In genomic region chr2:144270507-144271420, GRCm38 (mm10) we compare ENCODE assay signal across 1 mouse cellular context.
A peak's percentile ranks its signal among the peaks of the same experiment; 100 is the strongest.
TF ChIP-seq lines count a peak whose summit lies in the region.

Gene Mgme1 (plus strand): TSS chr2:144270663.
Gene Snx5 (minus strand): TSS chr2:144270906.

TF ChIP-seq in CH12.LX, 34 proteins besides CTCF, POLR2A, EP300 and RAD21 (continued from another document):
- TF ChIP-seq ZKSCAN1 (IDR thresholded peaks at IDR 0.05; ENCODE audit: borderline replicate concordance, low read depth, low read length) (no peak), MEF2A (IDR thresholded peaks at IDR 0.05; ENCODE audit: borderline replicate concordance, low read depth, low read length) (0 out of 2 replicates have a peak, but pooled peaks have one; percentile 56), SMC3 (IDR thresholded peaks at IDR 0.05; ENCODE audit: low read depth, low read length) (no peak), UBTF (IDR thresholded peaks at IDR 0.05; ENCODE audit: low read depth, low read length) (peak; percentile 86), CHD1 (IDR thresholded peaks at IDR 0.05; ENCODE audit: low read depth, low read length) (peak; percentile 86), JUN (IDR thresholded peaks at IDR 0.05; ENCODE audit: insufficient read depth, low read depth, low read length) (no peak; the same call in 1 of the 2 replicates), RCOR1 (conservative IDR thresholded peaks at IDR 0.05; ENCODE audit: low read depth, low read length) (no peak), MAZ (IDR thresholded peaks at IDR 0.05; ENCODE audit: low read depth, low read length) (peak; percentile 70; the same call in 1 of the 2 replicates), IRF4 (IDR thresholded peaks at IDR 0.05; ENCODE audit: low read depth, low read length) (peak; percentile 75), USF1 (IDR thresholded peaks at IDR 0.05; ENCODE audit: low read depth, low read length) (no peak; the same call in 1 of the 2 replicates), MYC (IDR thresholded peaks at IDR 0.05; ENCODE audit: low read depth, low read length) (peak; percentile 93), SIN3A (IDR thresholded peaks at IDR 0.05; ENCODE audit: low read length) (peak; percentile 95), TBP (conservative IDR thresholded peaks at IDR 0.05; ENCODE audit: low read depth, low read length) (peak; percentile 94), CHD2 (IDR thresholded peaks at IDR 0.05; ENCODE audit: low read length) (peak; percentile 98), PAX5 (IDR thresholded peaks at IDR 0.05; ENCODE audit: low read length) (no peak), GABPA (IDR thresholded peaks at IDR 0.05; ENCODE audit: insufficient replicate concordance, low read depth, low read length) (no peak; the same call in 1 of the 2 replicates), MXI1 (IDR thresholded peaks at IDR 0.05; ENCODE audit: low read depth, low read length) (peak; percentile 94), NELFE (IDR thresholded peaks at IDR 0.05; ENCODE audit: low read depth, low read length) (peak; percentile 99), MAFK (IDR thresholded peaks at IDR 0.05; ENCODE audit: insufficient replicate concordance, low read length) (no peak), MAX (IDR thresholded peaks at IDR 0.05; ENCODE audit: low read length) (peak; percentile 82), NRF1 (IDR thresholded peaks at IDR 0.05; ENCODE audit: low read depth, low read length) (peak; percentile 77), E2F4 (IDR thresholded peaks at IDR 0.05; ENCODE audit: insufficient replicate concordance, low read depth, low read length) (peak; percentile 91; the same call in 1 of the 2 replicates), BHLHE40 (IDR thresholded peaks at IDR 0.05; ENCODE audit: low read depth, low read length) (peak; percentile 62; the same call in 1 of the 2 replicates), HCFC1 (IDR thresholded peaks at IDR 0.05; ENCODE audit: low read depth, low read length) (peak; percentile 86)
